Mouse (Mus musculus) MEL-GATA-1-ER (cell line): ENCODE measurements at regions not wholly inside any gene's neighbourhood (a gene's known extent, or its start where the extent isn't known, plus 50 kb on each side); places are given as distances from the start of the nearest gene placed in this dataset.

Experiments used
- DNase-seq: peaks from one replicate; pipeline ENCODE4 v3.0.0-alpha.2; 2012; ENCODE audit warnings: low read depth; ENCODE audit errors: extremely low read depth

DNA sequence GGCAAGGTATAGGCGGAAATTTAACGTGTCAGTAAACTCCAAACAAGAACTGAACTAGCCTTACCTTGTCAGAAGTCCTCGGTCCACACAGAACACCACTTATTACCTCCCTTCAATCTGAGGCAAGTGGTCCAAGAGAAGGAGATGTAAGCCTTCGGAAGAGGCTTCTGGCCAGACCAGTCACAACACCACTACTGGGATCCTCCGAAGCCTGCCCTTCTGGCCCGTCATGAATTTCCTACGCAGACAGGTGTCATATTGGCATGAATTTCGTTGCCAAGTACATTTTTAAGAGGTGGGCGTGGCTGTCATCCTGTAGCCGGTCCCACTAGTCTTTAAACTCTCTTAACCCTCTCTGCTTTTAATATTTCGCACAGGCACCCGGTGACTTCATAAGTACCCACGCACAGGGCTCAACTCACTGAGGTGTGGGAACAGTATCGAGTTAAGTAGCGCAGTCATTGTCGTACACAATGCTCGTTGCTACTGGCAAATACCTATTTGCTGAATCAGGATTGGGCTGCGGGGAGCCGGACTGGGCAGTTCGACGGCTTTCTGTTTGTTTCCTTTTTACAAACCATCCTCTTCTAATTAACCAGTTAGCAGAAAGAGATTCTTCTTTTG, 86.7 kb upstream of the Adgrl2 start:
- DNase-seq, result no peak

DNA sequence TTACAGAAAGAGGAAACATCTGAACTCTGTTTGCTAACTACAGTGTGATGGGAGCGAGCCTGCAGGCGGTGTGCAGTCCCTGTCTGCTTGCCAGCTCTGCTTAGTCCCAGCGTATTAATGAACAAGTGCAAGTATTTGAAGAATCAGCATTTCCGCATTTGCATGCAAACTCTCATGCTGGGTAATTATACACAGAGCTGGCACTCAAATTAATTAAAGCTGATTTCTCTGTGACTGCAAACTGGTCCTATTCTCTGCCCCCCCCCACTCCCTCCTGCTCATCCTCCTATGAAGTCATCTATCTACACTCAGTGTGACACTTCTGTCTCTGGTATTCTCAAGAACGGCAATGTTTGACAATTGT, 85.1 kb upstream of the Adgrl2 start:
- no peak for DNase-seq

GRCm38 (mm10) chr3:149074658-149075487, 84.5 kb upstream of the Adgrl2 start:
- no peak for DNase-seq

DNA sequence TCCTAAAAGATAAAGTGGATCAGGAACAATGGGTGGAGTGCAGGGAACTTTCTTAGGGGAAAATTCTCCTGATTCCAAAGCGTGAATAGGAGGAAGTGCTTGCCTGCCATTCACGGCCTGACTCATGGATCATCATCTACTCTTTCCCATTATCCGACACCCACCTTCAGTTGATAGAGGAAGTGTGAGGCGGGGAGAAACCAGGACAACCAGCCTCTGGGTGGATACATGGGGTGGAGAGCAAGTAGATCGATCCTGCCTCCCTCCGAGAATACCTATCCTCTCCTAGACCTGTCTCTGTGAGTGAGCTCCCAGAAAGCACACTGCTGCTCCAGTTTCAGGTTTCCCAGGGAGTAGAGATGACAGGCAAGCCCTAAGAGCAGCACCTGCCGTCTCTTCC, 79.8 kb upstream of the Adgrl2 start:
- DNase-seq, result no peak

DNA sequence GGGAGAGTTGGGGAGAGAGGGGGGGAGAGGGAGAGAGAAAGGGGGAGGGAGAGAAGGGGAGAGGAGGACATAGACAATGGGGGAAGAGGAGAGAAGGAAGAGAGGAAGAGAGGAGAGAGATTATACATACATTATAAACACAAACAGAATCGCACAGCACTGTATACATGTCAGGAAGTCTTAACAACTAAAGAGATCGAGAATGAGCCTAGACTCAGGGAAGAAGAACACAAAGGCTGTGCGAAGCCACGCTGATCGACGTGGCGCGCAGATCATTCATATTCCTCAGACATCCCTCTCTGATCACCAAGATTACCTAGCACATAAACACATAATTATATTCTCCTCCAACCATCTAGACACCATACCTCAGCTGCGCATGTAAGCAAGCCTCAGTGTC, 79.1 kb upstream of the Adgrl2 start:
- DNase-seq, result no peak

DNA sequence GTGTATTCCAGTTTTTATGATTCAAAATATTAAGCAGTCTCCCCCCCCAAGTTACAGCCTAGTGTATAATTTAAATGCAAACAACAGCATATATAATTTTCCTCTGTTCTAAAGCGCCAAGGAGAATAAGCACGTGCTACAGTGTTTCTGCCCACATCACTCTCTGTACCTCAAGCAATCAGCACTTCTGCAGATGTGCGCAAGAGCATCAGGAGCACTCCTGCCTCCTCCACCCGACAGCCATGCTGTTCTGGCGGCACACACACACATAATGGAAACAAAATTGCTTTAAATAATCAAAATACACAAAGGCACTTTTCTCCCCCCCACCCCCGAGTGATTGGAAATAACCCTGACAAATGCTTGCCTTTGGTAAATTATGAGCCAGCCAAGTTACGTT, 78.5 kb upstream of the Adgrl2 start:
- DNase-seq, result no peak

- DNase-seq, result no peak
These were observed 77.4 kb upstream of the Adgrl2 start for GRCm38 (mm10) chr3:149067758-149068157.

- no peak for DNase-seq
These were observed 64.7 kb upstream of the Adgrl2 start for GRCm38 (mm10) chr3:149055077-149055476.

GRCm38 (mm10) chr3:149052295-149052902, 62.0 kb upstream of the Adgrl2 start:
- DNase-seq, result peak; percentile 7

DNA sequence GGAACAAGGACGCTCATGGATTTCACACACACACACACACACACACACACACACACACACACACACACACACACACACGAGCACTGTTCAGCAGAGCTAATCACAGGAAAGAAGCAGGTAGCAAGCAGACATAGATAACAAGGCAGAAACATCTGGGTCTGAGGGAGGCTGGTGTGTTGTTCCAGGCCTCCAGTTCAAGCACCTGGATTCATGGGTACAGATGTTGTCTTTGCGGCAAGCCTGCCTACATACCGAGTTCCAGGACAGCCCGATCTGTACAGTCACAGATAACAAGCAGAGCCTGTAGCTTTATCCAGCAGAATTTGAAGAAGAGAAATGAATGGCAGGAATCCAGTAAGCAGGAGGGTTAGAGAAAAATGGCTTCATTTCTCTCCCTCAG, 55.0 kb upstream of the Adgrl2 start:
- DNase-seq, result no peak

DNA sequence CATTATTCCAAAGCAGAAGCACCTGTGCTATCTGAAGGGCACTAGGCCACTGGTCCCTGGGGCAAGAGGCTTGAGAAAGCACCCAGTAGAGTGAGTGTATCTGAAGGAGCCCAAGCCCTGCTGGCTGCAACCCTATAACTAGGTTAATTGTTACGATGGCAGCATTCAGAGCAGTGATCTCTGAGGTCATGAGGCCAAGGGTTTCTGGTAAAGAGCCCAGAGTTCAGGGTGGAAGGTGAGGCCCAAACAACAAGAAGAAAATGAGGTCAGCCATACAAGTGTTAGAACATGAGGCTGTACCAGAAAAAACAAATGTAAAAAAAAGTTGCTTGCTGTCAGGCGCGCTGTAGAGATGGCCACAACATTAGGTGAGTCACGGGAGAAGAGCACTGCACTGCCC, 53.5 kb upstream of the Adgrl2 start:
- DNase-seq, result no peak

DNA sequence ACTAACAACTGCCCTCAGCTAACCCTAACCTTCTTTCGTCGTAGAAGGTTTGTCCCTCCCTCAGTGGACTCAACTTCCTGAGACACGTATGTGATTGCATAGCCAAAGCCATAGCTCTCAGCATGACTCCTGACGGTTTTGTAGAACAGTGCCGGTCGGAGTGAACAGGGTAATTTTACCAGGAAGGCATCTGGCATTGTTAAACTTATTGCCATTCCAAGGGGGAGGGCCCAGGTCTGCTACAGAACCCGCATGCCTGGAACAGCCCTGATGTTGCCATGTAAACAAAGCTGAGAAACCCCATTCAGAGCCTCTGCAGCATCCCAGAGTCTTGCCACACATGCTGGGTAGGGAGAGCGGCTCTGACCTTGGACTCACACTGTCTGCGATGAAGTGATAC, 52.2 kb upstream of the Adgrl2 start:
- DNase-seq, result no peak

- DNase-seq, result no peak
These were observed 50.8 kb upstream of the Adgrl2 start for GRCm38 (mm10) chr3:149041188-149041587.
